Mouse (Mus musculus): ENCODE data around the gene Olfr554. TPM values are rescaled to one million over a fixed set of nuclear protein-coding genes. Genes with fewer than 3 reads are reported as not detected.
"Not testable (repeated sequence)": the region's sequence is repeated elsewhere in the genome, so short reads cannot be mapped to it uniquely, and the experiment has no call there.

Olfr554 gene
- not detected for total RNA-seq (2021)
- long read RNA-seq, experiment 1 = 0 reads
- long read RNA-seq, experiment 2 = 0 reads

DNA sequence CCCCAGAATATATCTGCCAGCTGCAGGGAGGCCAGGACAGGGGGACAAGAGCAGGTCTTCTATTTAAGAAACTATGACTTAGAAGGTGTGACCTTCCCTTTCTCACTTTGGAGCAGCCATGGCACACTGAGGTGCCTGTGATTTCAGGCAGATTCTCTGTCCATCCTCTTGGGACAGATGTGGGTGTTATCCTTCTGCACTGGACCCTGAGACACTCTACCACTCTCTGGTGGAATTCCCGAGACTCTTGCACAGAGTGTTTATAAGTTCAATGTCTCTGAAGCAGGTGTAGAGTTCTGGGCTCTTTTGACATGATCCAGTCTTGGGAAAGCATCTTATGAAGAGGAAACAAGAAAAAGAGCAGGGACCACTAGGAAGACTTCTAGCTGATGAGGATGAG is at the start of gene Olfr554:
TSS of gene Olfr554 (plus strand) at position 301 of the 400 bp plus-strand sequence.
- DNase-seq (ENCODE audit: low spot score in 2 of 2) = no peak
- intact Hi-C loops (cut with DNase I) = loop anchor here (10.0 kb wide), 1 partner anchor 73 kb away; the partner anchor contains the start of gene Trim21

DNA sequence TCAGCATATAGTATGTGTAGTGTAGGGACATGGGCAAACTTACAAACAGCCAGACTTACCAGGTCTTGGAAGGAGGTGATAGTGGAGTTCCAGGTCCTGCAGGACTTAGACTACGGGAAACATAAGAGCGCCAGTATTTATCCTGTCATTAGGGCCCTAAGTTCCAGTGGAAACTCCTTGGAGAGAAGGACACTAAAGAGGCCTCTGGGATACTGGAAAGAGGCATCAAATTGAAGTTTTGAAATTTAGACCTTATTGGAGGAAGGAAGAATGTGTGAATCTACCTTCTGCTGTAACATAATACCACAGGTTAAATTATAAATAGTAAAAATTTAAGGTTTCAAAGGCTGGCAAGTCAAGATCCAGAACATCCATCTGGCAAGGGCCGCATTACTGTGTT is 46.4 kb upstream of the Olfr554 start, which contains the start of gene Olfr551:
TSS of gene Olfr551 (minus strand) at position 101 of the 400 bp plus-strand sequence.
- intact Hi-C loops (cut with DNase I) = no loop called here
- DNase-seq (ENCODE audit: low spot score in 2 of 2) = no peak

DNA sequence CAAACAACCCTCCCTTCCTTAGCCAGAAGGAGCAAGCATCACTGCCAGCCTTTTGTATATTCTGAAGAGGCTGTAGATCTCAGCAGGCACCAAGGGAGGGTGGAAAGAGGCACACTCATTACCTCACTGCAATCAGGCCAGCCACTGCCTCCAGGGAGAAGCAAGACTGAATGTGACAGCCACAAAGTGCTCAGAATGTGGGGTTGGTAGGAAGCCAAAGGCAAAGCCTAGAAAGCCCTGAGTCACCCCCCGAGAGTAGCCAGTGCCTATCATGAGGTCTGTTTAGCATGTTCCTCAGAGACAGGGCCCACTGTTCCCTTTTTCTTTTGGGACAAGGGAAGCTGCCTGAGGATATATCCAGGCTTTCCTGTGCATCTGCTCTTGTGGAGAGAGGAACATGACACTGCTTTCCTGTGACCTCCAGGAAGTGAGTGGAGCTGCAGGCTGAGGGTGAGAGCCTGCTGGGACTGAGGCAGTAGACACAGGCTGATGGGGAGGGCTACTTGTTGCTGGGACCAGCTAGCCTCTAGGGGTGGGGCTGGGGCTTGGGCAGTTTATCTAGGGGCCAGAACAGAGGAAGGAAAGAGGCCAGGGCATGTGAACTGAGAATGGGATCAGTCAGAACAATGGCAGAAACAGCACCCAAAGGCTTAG is 40.7 kb upstream of the Olfr554 start, which contains the start of gene Olfr552:
TSS of gene Olfr552 (plus strand) at position 393 of the 654 bp plus-strand sequence.
- intact Hi-C loops (cut with DNase I) = no loop called here
- no peak for DNase-seq (ENCODE audit: low spot score in 2 of 2)

DNA sequence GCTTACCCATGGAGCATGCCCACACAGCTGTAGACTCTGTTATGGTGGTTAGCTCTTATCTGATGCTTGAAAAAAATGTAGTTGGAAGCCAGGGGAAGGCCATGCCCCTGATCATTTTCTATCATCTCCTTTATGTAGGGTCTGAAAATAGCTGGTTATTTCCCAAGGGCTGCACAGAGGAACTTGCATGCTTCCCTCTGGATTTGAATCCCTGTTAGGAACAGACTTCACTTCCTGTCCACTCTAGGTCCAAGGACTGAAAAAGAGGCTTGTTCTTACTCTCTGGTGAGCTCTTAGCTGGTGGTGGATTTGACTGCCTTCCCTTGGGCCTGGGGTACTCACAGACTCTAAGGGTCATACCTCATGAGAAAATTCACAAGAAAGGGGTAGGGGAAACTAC is 20.1 kb upstream of the Olfr554 start, which contains the start of gene Olfr553:
TSS of gene Olfr553 (minus strand) at position 101 of the 400 bp plus-strand sequence.
- intact Hi-C loops (cut with DNase I) = no loop called here
- DNase-seq (ENCODE audit: low spot score in 2 of 2) = no peak

DNA sequence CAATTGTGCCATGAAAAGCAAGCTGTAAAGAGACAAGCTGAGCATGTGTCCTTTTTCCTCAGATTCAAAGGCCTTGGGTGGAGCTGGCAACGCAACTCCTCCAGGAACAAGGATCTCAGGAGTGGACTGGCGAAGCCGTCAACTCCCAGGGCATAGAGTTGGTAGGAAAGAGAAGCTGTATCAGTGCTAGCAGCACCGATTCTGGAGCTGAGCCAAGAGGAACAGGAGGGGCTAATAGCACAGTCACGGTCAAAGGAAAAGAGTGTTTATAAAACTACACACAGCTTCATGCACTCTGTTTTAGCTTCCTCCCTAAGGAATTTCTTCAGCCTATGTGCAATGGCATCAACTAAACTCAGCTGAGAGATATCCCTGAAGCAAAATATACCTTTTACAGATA is 18.6 kb upstream of the Olfr554 start:
- intact Hi-C loops (cut with DNase I) = no loop called here

GRCm38 (mm10) chr7:102620368-102620767 is 17.9 kb upstream of the Olfr554 start:
- intact Hi-C loops (cut with DNase I); DNase-seq (ENCODE audit: low spot score in 2 of 2): not testable (repeated sequence)

More for the DNA sequence above, 18.6 kb upstream of the Olfr554 start:
- DNase-seq (ENCODE audit: low spot score in 2 of 2) = no peak

DNA sequence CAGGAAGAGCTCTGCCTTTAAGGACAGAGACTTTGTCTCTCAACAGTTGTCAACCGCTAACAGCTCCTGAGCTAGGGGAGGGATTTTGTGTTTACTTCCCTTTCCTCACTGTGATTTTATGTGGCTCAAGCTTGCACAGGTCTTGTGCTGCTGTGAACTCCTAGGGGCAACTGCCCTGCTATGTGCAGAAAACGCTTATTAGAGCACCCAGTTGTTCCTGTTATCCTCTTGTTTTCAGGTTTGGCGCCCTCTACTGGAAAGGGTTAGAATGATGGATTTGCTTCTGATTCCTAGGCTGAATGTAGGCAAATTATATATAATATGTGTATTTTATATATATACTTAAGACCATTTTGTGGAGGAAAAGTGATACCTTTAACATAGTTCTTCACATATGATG is 1.6 kb upstream of the Olfr554 start:
- DNase-seq (ENCODE audit: low spot score in 2 of 2) = peak; percentile 9 to 27
- intact Hi-C loops (cut with DNase I) = loop anchor here (2.0 to 10.0 kb wide), 2 partner anchors 72 to 124 kb away; partner anchors contain the start of gene Trim21

DNA sequence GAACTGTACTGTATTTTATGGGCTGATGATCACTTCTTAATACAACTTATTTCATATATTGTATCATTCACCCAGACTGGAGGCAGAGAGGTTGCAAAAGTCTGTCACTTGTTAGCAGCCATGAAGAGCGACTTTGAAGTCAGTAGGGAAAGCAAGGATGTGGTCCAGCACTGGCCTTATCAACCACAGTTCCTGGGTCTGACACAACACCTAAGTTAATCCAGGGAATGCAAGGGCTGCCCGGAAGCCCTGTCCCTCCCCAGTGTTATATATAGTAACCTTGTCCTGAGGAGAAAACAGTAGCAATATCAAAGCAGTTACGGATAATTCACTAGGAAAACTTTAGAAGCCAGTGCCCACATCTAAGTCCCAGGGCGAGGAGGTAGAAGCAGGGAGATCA is 6.7 kb downstream of the Olfr554 start:
- intact Hi-C loops (cut with DNase I); DNase-seq (ENCODE audit: low spot score in 2 of 2): not testable (repeated sequence)

DNA sequence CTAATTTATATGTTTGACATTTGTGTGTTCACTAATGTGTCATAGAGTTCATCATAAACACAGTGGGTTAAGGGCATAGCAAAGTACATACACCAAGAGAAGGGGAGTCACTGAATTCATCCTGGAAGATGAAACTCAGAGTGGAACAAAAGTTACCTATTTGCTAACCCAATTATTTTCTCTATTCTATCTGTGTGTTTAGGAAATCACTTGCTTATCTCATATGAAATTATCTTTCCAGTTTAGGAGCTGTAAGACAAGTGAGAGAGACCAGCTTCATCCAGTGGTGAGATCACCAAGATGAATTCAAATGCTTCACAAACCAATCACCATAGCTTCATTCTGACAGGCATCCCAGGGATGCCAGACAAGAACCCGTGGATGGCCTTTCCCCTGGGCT is 20.3 kb downstream of the Olfr554 start, which contains the start of gene Olfr555:
TSS of gene Olfr555 (plus strand) at position 301 of the 400 bp plus-strand sequence.
- intact Hi-C loops (cut with DNase I) = no loop called here
- DNase-seq (ENCODE audit: low spot score in 2 of 2) = no peak

DNA sequence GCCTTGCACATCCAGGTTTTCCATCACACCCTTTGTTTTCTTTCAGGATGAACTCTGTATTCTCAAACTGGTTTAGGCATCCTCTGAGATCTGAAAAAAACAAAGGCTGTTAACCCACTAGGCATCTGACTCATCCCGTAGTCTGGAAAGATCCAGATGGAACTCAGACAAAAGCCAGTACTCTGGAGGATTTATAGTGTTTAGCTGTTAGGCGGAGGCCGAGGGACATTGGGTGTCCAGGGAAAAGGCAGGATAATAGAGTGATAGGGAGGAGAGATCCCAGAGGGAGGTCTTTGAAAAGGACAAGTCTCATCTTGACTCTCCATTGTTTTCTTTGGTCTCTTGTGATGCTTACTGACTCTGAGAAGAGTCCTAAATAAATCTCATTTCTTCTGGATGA is 26.4 kb downstream of the Olfr554 start, which contains the start of gene Olfr556:
TSS of gene Olfr556 (plus strand) at position 301 of the 400 bp plus-strand sequence.
- no peak for DNase-seq (ENCODE audit: low spot score in 2 of 2)
- intact Hi-C loops (cut with DNase I) = loop anchor here (2.0 kb wide), 1 partner anchor 254 kb away; no protein-coding TSS in a partner anchor

GRCm38 (mm10) chr7:102665378-102665777 is 27.1 kb downstream of the Olfr554 start:
- intact Hi-C loops (cut with DNase I) = loop anchor here (2.0 kb wide), 1 partner anchor 253 kb away; no protein-coding TSS in a partner anchor
- DNase-seq (ENCODE audit: low spot score in 2 of 2) = peak; percentile 21 to 23

DNA sequence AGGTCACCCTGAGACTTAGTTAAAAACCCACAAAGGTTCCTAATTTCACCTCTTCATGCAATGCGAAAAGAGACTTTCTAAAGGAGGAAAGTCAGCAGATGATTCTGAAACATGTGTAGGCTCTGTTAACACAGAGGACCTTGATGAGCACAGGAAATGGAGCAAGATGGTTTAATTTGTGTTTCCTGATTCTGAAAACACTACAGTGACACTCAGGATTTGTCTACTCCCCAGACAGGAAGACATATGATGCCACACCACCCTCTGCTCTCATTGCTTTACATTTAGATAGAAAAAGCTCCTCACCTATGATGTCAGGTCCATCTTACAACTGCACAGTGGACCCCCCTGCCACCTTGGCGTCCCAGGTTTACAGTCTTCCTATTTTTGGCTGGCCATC is 38.0 kb downstream of the Olfr554 start:
- DNase-seq (ENCODE audit: low spot score in 2 of 2) = no peak
- intact Hi-C loops (cut with DNase I) = no loop called here

GRCm38 (mm10) chr7:102681916-102682315 is 43.7 kb downstream of the Olfr554 start:
- intact Hi-C loops (cut with DNase I) = no loop called here
- no peak for DNase-seq (ENCODE audit: low spot score in 2 of 2)

- intact Hi-C loops (cut with DNase I) = loop anchor here (5.0 kb wide), 1 partner anchor 175 kb away; no protein-coding TSS in a partner anchor
- DNase-seq (ENCODE audit: low spot score in 2 of 2) = peak; percentile 91
Measured at GRCm38 (mm10) chr7:102686944-102687501, 48.8 kb downstream of the Olfr554 start, which contains the start of gene Trim68. TSS of gene Trim68 (minus strand) at chr7:102687327.

Other genes with a start within 250 kb of the Olfr554 start
- 10 to 100 TPM; 11.4 TPM for gene Rrm1, start 196.7 kb upstream of the Olfr554 start, total RNA-seq (2021)
- gene Olfr543, start 156.8 kb upstream of the Olfr554 start, total RNA-seq (2021) = not detected
- gene Olfr544, start 150.1 kb upstream of the Olfr554 start, total RNA-seq (2021) = not detected
- gene Olfr545, start 138.9 kb upstream of the Olfr554 start, total RNA-seq (2021) = not detected
- gene Olfr547, start 103.7 kb upstream of the Olfr554 start, total RNA-seq (2021) = not detected
- not detected for gene Olfr548-ps1, start 97.5 kb upstream of the Olfr554 start, total RNA-seq (2021)
- not detected for gene Olfr549, start 88.6 kb upstream of the Olfr554 start, total RNA-seq (2021)
- 1 to 10 TPM; 1.7 to 1.9 TPM for gene Trim21, start 72.9 kb upstream of the Olfr554 start, total RNA-seq (2021)
- under 1 TPM; 0.32 to 0.35 TPM for gene Olfr550, start 67.0 kb upstream of the Olfr554 start, total RNA-seq (2021)
- not detected for gene Olfr551, start 46.5 kb upstream of the Olfr554 start, total RNA-seq (2021)
- under 1 TPM; 0.08 to 0.15 TPM for gene Olfr552, start 40.7 kb upstream of the Olfr554 start, total RNA-seq (2021)
- gene Olfr553, start 20.2 kb upstream of the Olfr554 start, total RNA-seq (2021) = not detected
- gene Olfr555, start 20.4 kb downstream of the Olfr554 start, total RNA-seq (2021) = not detected
- gene Olfr556, start 26.5 kb downstream of the Olfr554 start, total RNA-seq (2021) = under 1 TPM in 1 of 2 experiments, not detected in 1; 0.13 TPM
- gene Trim68, start 48.9 kb downstream of the Olfr554 start, total RNA-seq (2021) = 1 to 10 TPM; 3.5 to 4.0 TPM
- gene Olfr557, start 57.5 kb downstream of the Olfr554 start, total RNA-seq (2021) = under 1 TPM in 1 of 2 experiments, not detected in 1; 0.13 TPM
- gene Olfr558, start 63.8 kb downstream of the Olfr554 start, total RNA-seq (2021) = under 1 TPM; 0.25 to 0.66 TPM
- gene Olfr33, start 80.6 kb downstream of the Olfr554 start, total RNA-seq (2021) = not detected
- gene Olfr559, start 89.1 kb downstream of the Olfr554 start, total RNA-seq (2021) = not detected
- gene Olfr560, start 120.9 kb downstream of the Olfr554 start, total RNA-seq (2021) = under 1 TPM in 1 of 2 experiments, not detected in 1; 0.17 TPM
- gene Olfr78, start 121.0 kb downstream of the Olfr554 start, total RNA-seq (2021) = under 1 TPM; 0.59 to 0.77 TPM
- not detected for gene Olfr561, start 132.8 kb downstream of the Olfr554 start, total RNA-seq (2021)
- under 1 TPM in 1 of 2 experiments, not detected in 1; 0.36 TPM for gene Olfr564, start 165.0 kb downstream of the Olfr554 start, total RNA-seq (2021)
- gene Olfr566, start 220.3 kb downstream of the Olfr554 start, total RNA-seq (2021) = not detected
- not detected for gene Olfr568, start 238.7 kb downstream of the Olfr554 start, total RNA-seq (2021)